ENCODE assay signal across 18 mouse cellular contexts in the genomic region with DNA sequence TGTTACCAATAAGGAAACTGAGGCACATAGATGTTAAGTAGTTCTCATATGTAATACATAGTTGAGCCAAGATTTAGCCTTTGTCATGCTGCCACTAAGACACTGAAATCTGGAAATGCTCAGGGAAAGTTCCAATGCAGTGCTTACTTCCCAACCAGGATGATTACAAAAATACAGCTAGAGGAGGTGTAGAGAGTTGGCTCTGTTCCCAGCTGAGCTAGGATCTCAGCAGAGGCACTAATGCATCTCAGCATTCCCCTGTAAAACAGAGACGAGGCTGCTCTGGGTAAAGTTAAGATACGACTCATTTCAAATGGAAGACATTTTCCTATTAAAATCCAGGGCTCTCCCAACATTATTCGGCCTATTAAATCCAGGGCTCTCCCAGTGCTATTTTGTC. TPM values are rescaled to one million over a fixed set of nuclear protein-coding genes. Genes with fewer than 3 reads are reported as not detected.
DNase-seq lines count a peak whose midpoint lies in the region; ATAC-seq and TF ChIP-seq lines count a peak whose summit lies in the region.
"Had no signal": no experiment of that assay in that cellular context is flagged by ENCODE, and none has a peak within 500 bp of the region (broad histone marks: within the 10 kb centered on the region; RNA-seq: fewer than 3 reads in every experiment).

No protein-coding gene starts in this region.

- TF ChIP-seq CTCF in lung, embryonic 14.5 days (IDR thresholded peaks at IDR 0.05; ENCODE audit: low read depth), result no peak

- no peaks in the 10 kb centered on the region for H3K27me3 ChIP-seq in forebrain, embryonic 14.5 days (replicated peaks; ENCODE audit: control insufficient read depth, insufficient read depth, low read length)
- H3K27me3 ChIP-seq in forebrain, embryonic 12.5 days, result no peaks in the 10 kb centered on the region
- no peaks in the 10 kb centered on the region for H3K27me3 ChIP-seq in lung, embryonic 14.5 days (ENCODE audit: insufficient read depth, low read length)
- H3K27me3 ChIP-seq: heart, embryonic 13.5 days had no signal

- no peak overlapping the region for H3K27ac ChIP-seq in forebrain, embryonic 14.5 days (ENCODE audit: low read depth, low read length)
- H3K27ac ChIP-seq in forebrain, embryonic 12.5 days, result no peak overlapping the region
- H3K27ac ChIP-seq in lung, embryonic 14.5 days (ENCODE audit: low read depth), result no peak overlapping the region
- H3K27ac ChIP-seq: forebrain, embryonic 10.5 days; heart, embryonic 13.5 days; hindbrain, embryonic 12.5 days; midbrain, embryonic 13.5 days had no signal

- no peak overlapping the region for H3K9ac ChIP-seq in forebrain, embryonic 14.5 days (ENCODE audit: low read length)
- no peak overlapping the region for H3K9ac ChIP-seq in forebrain, embryonic 12.5 days
- H3K9ac ChIP-seq in lung, embryonic 14.5 days, result no peak overlapping the region
- H3K9ac ChIP-seq: heart, embryonic 13.5 days; hindbrain, embryonic 12.5 days; midbrain, embryonic 13.5 days had no signal

- no peaks in the 10 kb centered on the region for H3K4me1 ChIP-seq in forebrain, embryonic 14.5 days (ENCODE audit: control insufficient read depth, insufficient read depth, low read length)
- no peaks in the 10 kb centered on the region for H3K4me1 ChIP-seq in forebrain, embryonic 12.5 days
- H3K4me1 ChIP-seq in lung, embryonic 14.5 days (ENCODE audit: insufficient read depth), result no peaks in the 10 kb centered on the region
- H3K4me1 ChIP-seq: forebrain, embryonic 10.5 days; hindbrain, embryonic 12.5 days; midbrain, embryonic 13.5 days had no signal

- ATAC-seq in forebrain, embryonic 14.5 days, result no peak
- no peak for ATAC-seq in forebrain, embryonic 12.5 days (ENCODE audit: low FRiP score)
- ATAC-seq in lung, embryonic 14.5 days (ENCODE audit: insufficient read depth), result no peak
- ATAC-seq: midbrain, embryonic 13.5 days had no signal

- no peaks in the 10 kb centered on the region for H3K36me3 ChIP-seq in forebrain, embryonic 14.5 days (ENCODE audit: control insufficient read depth, insufficient read depth, low read length)
- H3K36me3 ChIP-seq in forebrain, embryonic 12.5 days (replicated peaks), result no peaks in the 10 kb centered on the region
- H3K36me3 ChIP-seq in lung, embryonic 14.5 days (ENCODE audit: insufficient read depth), result no peaks in the 10 kb centered on the region
- H3K36me3 ChIP-seq: forebrain, embryonic 10.5 days; heart, embryonic 13.5 days; hindbrain, embryonic 12.5 days; midbrain, embryonic 13.5 days had no signal

- H3K4me3 ChIP-seq in forebrain, embryonic 14.5 days (ENCODE audit: low read depth, low read length), result no peak overlapping the region
- no peak overlapping the region for H3K4me3 ChIP-seq in forebrain, embryonic 12.5 days (replicated peaks)
- no peak overlapping the region for H3K4me3 ChIP-seq in lung, embryonic 14.5 days (ENCODE audit: low read depth, low read length)
- H3K4me3 ChIP-seq: forebrain, embryonic 10.5 days; heart, embryonic 13.5 days; hindbrain, embryonic 12.5 days; midbrain, embryonic 13.5 days had no signal

- no peak overlapping the region for H3K4me2 ChIP-seq in forebrain, embryonic 14.5 days (ENCODE audit: low read length)
- H3K4me2 ChIP-seq in forebrain, embryonic 12.5 days, result no peak overlapping the region
- no peak overlapping the region for H3K4me2 ChIP-seq in lung, embryonic 14.5 days
- H3K4me2 ChIP-seq: heart, embryonic 13.5 days; hindbrain, embryonic 12.5 days; liver, embryonic 11.5 days; midbrain, embryonic 13.5 days had no signal

- peak; percentile 13 for DNase-seq in forebrain, embryonic 14.5 days (ENCODE audit: low spot score)
- DNase-seq in lung, embryonic 14.5 days, result peak; percentile 79
- DNase-seq in lung, postnatal 36 days, result no peak
- peak; percentile 33 to 70 for DNase-seq in frontal cortex, postnatal 36 days (ENCODE audit: low spot score in 2 of 2)
- peak; percentile 31 for DNase-seq in right cerebral cortex, postnatal 14 days
- DNase-seq in embryo, embryonic 11 days, result no peak
- DNase-seq in ovary, postnatal 10 days (ENCODE audit: low spot score), result no peak
- DNase-seq: cerebellum, postnatal 10 days; gastrocnemius, postnatal 14 days; kidney, adult 11 months; kidney, postnatal 14 days; lung, postnatal 14 days had no signal

- 75% methylated on average over 3 of the region's 3 CpGs for WGBS in forebrain, embryonic 14.5 days
- WGBS in forebrain, embryonic 12.5 days, result 83% methylated on average over 3 of the region's 3 CpGs
- 47% methylated on average over 3 of the region's 3 CpGs for WGBS in lung, embryonic 14.5 days

- no peaks in the 10 kb centered on the region for H3K9me3 ChIP-seq in forebrain, embryonic 14.5 days (replicated peaks; ENCODE audit: control insufficient read depth, low read length)
- H3K9me3 ChIP-seq in forebrain, embryonic 12.5 days, result no peaks in the 10 kb centered on the region
- no peaks in the 10 kb centered on the region for H3K9me3 ChIP-seq in lung, embryonic 14.5 days (ENCODE audit: low read depth, low read length)
- H3K9me3 ChIP-seq: forebrain, embryonic 10.5 days; heart, embryonic 13.5 days; hindbrain, embryonic 12.5 days; midbrain, embryonic 13.5 days had no signal

RNA-seq across cellular contexts. Expression of gene Abhd17c, which starts 52.3 kb away (rescaled TPM):
- 20.7 and 20.9 TPM in 2 replicates for polyA plus RNA-seq in forebrain, embryonic 14.5 days (2014; fragmentation: Nextera tagmentation; extraction: Ambion mirVana)
- 37.8 and 71.4 TPM in 2 replicates for polyA plus RNA-seq in forebrain, embryonic 12.5 days (2016; fragmentation: Nextera tagmentation; extraction: Ambion mirVana)
- polyA plus RNA-seq in lung, embryonic 14.5 days (2014; fragmentation: Nextera tagmentation; extraction: Ambion mirVana), result 75.6 and 87.8 TPM in 2 replicates

Comparison
In these comparisons a context has a peak if more than half of its experiments do, and no peak if none do; other contexts are left out.
1. DNase-seq: peak in forebrain, embryonic 14.5 days (single experiment), lung, embryonic 14.5 days (single experiment), frontal cortex, postnatal 36 days (2 of 2) and right cerebral cortex, postnatal 14 days (single experiment); none in lung, postnatal 36 days (single experiment), embryo, embryonic 11 days (single experiment) and ovary, postnatal 10 days (single experiment).